Mouse (Mus musculus) bone marrow macrophage, adult 2 months (primary cell): ENCODE measurements around the gene Vipr1.

ENCODE experiments used
- CTCF ChIP-seq: IDR thresholded peaks from 2 replicates; pipeline ENCODE4 v1.5.1; 2012; ENCODE audit warnings: low read depth, mild to moderate bottlenecking, low read length, moderate library complexity
- POLR2A ChIP-seq: IDR thresholded peaks from 2 replicates; pipeline ENCODE4 v1.6.1; 2012; ENCODE audit warnings: mild to moderate bottlenecking, low read depth, low read length, borderline replicate concordance

DNA sequence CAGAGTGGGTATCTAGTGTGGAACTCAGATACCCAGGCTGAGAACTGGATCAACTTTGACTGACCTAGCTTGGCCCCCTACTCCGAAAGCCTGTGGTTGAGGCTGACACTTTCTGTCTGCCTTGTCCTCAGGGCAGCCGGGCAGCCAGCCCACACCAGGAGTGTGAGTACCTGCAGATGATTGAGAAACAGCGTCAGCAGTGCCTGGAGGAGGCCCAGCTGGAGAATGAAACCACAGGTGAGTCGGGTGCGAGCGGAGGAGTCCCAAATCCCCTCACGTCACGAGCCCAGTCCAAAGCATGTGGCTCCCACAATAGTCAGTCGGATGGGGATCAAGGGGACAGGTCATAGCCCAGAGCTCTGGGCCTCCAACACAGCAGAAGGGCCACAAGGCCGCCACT, 11.2 kb downstream of the Vipr1 start:
- no peak for TF ChIP-seq POLR2A
- TF ChIP-seq CTCF: no peak
